Mouse (Mus musculus) myocyte (in vitro differentiated cells): Measurements from ENCODE around the gene Bmp2. TPM values are rescaled to one million over a fixed set of nuclear protein-coding genes. Genes with fewer than 3 reads are reported as not detected.

Experiments used
- H3K27me3 ChIP-seq: one replicate; pipeline ENCODE4 v1.6.1; 2011; ENCODE audit not compliant: control insufficient read depth, insufficient read depth, insufficient read length
- H3K36me3 ChIP-seq: one replicate; pipeline ENCODE4 v1.6.1; 2011; ENCODE audit not compliant: control insufficient read depth, insufficient read depth
- H3K4me2 ChIP-seq: one replicate; pipeline ENCODE4 v1.6.1; 2011; ENCODE audit warnings: low read depth, control low read depth
- H3K4me3 ChIP-seq: one replicate; pipeline ENCODE4 v1.5.1; 2011; ENCODE audit warnings: mild to moderate bottlenecking, control low read depth, moderate library complexity
- H3K79me2 ChIP-seq: one replicate; pipeline ENCODE4 v1.6.1; 2011; ENCODE audit not compliant: control insufficient read depth, insufficient read depth
- H3ac ChIP-seq: one replicate; pipeline ENCODE4 v1.6.1; 2011; ENCODE audit not compliant: control insufficient read depth, insufficient read length
- CEBPB ChIP-seq: IDR thresholded peaks from 2 replicates; pipeline ENCODE4 v1.6.1; 2011; ENCODE audit warnings: mild to moderate bottlenecking, moderate library complexity; ENCODE audit not compliant: poor library complexity, insufficient read depth, severe bottlenecking
- E2F4 ChIP-seq: IDR thresholded peaks from one replicate; pipeline ENCODE4 v1.6.1; 2011; ENCODE audit warnings: mild to moderate bottlenecking, control low read depth, moderate library complexity; ENCODE audit not compliant: insufficient read depth
- MAX ChIP-seq: IDR thresholded peaks from one replicate; pipeline ENCODE4 v1.6.1; 2011; ENCODE audit warnings: low read depth, mild to moderate bottlenecking, control low read depth
- MYOD1 ChIP-seq, 3 experiments: IDR thresholded peaks; one replicate each; pipeline ENCODE4 v1.6.1; 2011; ENCODE audit warnings: control low read depth in 2 of 3, low read depth in 2 of 3, mild to moderate bottlenecking in 2 of 3, moderate library complexity in 1 of 3; ENCODE audit not compliant: insufficient read length in 2 of 3, control insufficient read depth in 1 of 3
- MYOG ChIP-seq, 3 experiments: IDR thresholded peaks; one replicate each; pipeline ENCODE4 v1.6.1; 2011; ENCODE audit warnings: control low read depth in 2 of 3, low read depth in 2 of 3, mild to moderate bottlenecking in 2 of 3; ENCODE audit not compliant: insufficient read length in 2 of 3, control insufficient read depth in 1 of 3, insufficient read depth in 1 of 3
- POLR2A ChIP-seq: IDR thresholded peaks from one replicate; pipeline ENCODE4 v1.6.1; 2011; ENCODE audit warnings: low read depth, mild to moderate bottlenecking, control low read depth, moderate library complexity; ENCODE audit not compliant: insufficient read length
- POLR2AphosphoS2 ChIP-seq: IDR thresholded peaks from one replicate; pipeline ENCODE4 v1.6.1; 2011; ENCODE audit warnings: low read depth, control low read depth; ENCODE audit not compliant: insufficient read length
- REST ChIP-seq: IDR thresholded peaks from one replicate; pipeline ENCODE4 v1.6.1; 2011; ENCODE audit warnings: mild to moderate bottlenecking, control low read depth, moderate library complexity; ENCODE audit not compliant: insufficient read depth, insufficient read length
- SRF ChIP-seq: IDR thresholded peaks from one replicate; pipeline ENCODE4 v1.6.1; 2011; ENCODE audit warnings: low read depth; ENCODE audit not compliant: control insufficient read depth, insufficient read length
- TCF12 ChIP-seq: IDR thresholded peaks from one replicate; pipeline ENCODE4 v1.6.1; 2011; ENCODE audit warnings: mild to moderate bottlenecking, control low read depth; ENCODE audit not compliant: poor library complexity, insufficient read depth, severe bottlenecking
- TCF3 ChIP-seq: IDR thresholded peaks from one replicate; pipeline ENCODE4 v1.6.1; 2011; ENCODE audit warnings: low read depth, control low read depth; ENCODE audit not compliant: insufficient read length
- USF1 ChIP-seq: IDR thresholded peaks from one replicate; pipeline ENCODE4 v1.6.1; 2011; ENCODE audit warnings: low read depth, mild to moderate bottlenecking, control low read depth, moderate library complexity
- polyA plus RNA-seq: library from polyadenylated mRNA; unstranded; fragments of >200 nt; fragmentation: generic; extraction: Trizol; gene quantifications from one replicate; pipeline ENCODE4 v1.2.1, GENCODE M21; 2012; ENCODE audit warnings: missing spikeins

The Bmp2 gene
- polyA plus RNA-seq, 1 experiment = 0.22 TPM

GRCm38 (mm10) chr2:133550238-133550682 lies 1.7 kb upstream of the Bmp2 start:
- Histone ChIP-seq H3K27me3 (no peaks in the 10 kb centered on the region), H3K79me2 (no peaks in the 10 kb centered on the region), H3K4me3 (no peak overlapping the region), H3K4me2 (peak overlapping the region; percentile 19), H3ac (no peak overlapping the region), H3K36me3 (no peaks in the 10 kb centered on the region)
- TF ChIP-seq MYOD1 (IDR thresholded peaks at IDR 0.05; ENCODE audit: control insufficient read depth in 1 of 3, insufficient read length in 2 of 3, low read depth in 2 of 3) = no peak
- TF ChIP-seq MAX = no peak
- TF ChIP-seq REST = no peak
- TF ChIP-seq CEBPB = no peak
- no peak for TF ChIP-seq E2F4
- TF ChIP-seq POLR2A = no peak
- no peak for TF ChIP-seq MYOG (IDR thresholded peaks at IDR 0.05; ENCODE audit: control insufficient read depth in 1 of 3, insufficient read depth in 1 of 3, insufficient read length in 2 of 3, low read depth in 2 of 3)
- no peak for TF ChIP-seq TCF3
- no peak for TF ChIP-seq USF1
- no peak for TF ChIP-seq POLR2AphosphoS2
- no peak for TF ChIP-seq SRF
- no peak for TF ChIP-seq TCF12

GRCm38 (mm10) chr2:133552842-133553465 lies 995 bp downstream of the Bmp2 start:
- TF ChIP-seq USF1 = no peak
- TF ChIP-seq POLR2A = no peak
- no peak for TF ChIP-seq SRF
- no peak for TF ChIP-seq TCF3
- no peak for TF ChIP-seq E2F4
- no peak for TF ChIP-seq MYOD1 (IDR thresholded peaks at IDR 0.05; ENCODE audit: control insufficient read depth in 1 of 3, insufficient read length in 2 of 3, low read depth in 2 of 3)
- no peak for TF ChIP-seq MAX
- TF ChIP-seq POLR2AphosphoS2 = no peak
- no peak for TF ChIP-seq CEBPB
- no peak for TF ChIP-seq MYOG (IDR thresholded peaks at IDR 0.05; ENCODE audit: control insufficient read depth in 1 of 3, insufficient read depth in 1 of 3, insufficient read length in 2 of 3, low read depth in 2 of 3)
- TF ChIP-seq REST = no peak
- TF ChIP-seq TCF12 = no peak
- Histone ChIP-seq H3K79me2 (no peaks in the 10 kb centered on the region), H3ac (no peak overlapping the region), H3K27me3 (no peaks in the 10 kb centered on the region), H3K36me3 (no peaks in the 10 kb centered on the region), H3K4me3 (no peak overlapping the region), H3K4me2 (no peak overlapping the region)

GRCm38 (mm10) chr2:133553911-133554285 lies 1.9 kb downstream of the Bmp2 start:
- Histone ChIP-seq H3ac (no peak overlapping the region), H3K27me3 (no peaks in the 10 kb centered on the region), H3K79me2 (no peaks in the 10 kb centered on the region), H3K36me3 (no peaks in the 10 kb centered on the region), H3K4me2 (no peak overlapping the region), H3K4me3 (no peak overlapping the region)
- TF ChIP-seq POLR2AphosphoS2 (no peak), MYOG (IDR thresholded peaks at IDR 0.05; ENCODE audit: control insufficient read depth in 1 of 3, insufficient read depth in 1 of 3, insufficient read length in 2 of 3, low read depth in 2 of 3) (no peak), REST (no peak), POLR2A (no peak), CEBPB (no peak), TCF3 (no peak), SRF (no peak), MYOD1 (IDR thresholded peaks at IDR 0.05; ENCODE audit: control insufficient read depth in 1 of 3, insufficient read length in 2 of 3, low read depth in 2 of 3) (no peak), MAX (no peak), TCF12 (no peak), E2F4 (no peak), USF1 (no peak)

GRCm38 (mm10) chr2:133554286-133555021 lies 2.5 kb downstream of the Bmp2 start:
- Histone ChIP-seq H3K36me3 (no peaks in the 10 kb centered on the region), H3ac (no peak overlapping the region), H3K27me3 (no peaks in the 10 kb centered on the region), H3K79me2 (no peaks in the 10 kb centered on the region), H3K4me2 (no peak overlapping the region), H3K4me3 (no peak overlapping the region)
- TF ChIP-seq MYOD1 (IDR thresholded peaks at IDR 0.05; ENCODE audit: control insufficient read depth in 1 of 3, insufficient read length in 2 of 3, low read depth in 2 of 3) (no peak), E2F4 (no peak), SRF (no peak), TCF3 (no peak), MAX (no peak), USF1 (no peak), MYOG (IDR thresholded peaks at IDR 0.05; ENCODE audit: control insufficient read depth in 1 of 3, insufficient read depth in 1 of 3, insufficient read length in 2 of 3, low read depth in 2 of 3) (no peak), POLR2AphosphoS2 (no peak), TCF12 (no peak), REST (no peak), CEBPB (no peak), POLR2A (no peak)
